Mouse (Mus musculus): ENCODE measurements around the gene Hnrnpab.

Gene Hnrnpab

GRCm38 (mm10) chr11:51606447-51607095 lies at the start of gene Hnrnpab:
TSS of gene Hnrnpab (minus strand) at chr11:51606847.
- peak; percentile 99 for DNase-seq (ENCODE audit: low spot score)

GRCm38 (mm10) chr11:51654891-51655290 lies 48.2 kb upstream of the Hnrnpab start:
- DNase-seq (ENCODE audit: low spot score), result no peak

- no peak for DNase-seq (ENCODE audit: low spot score)
These were observed 47.1 kb upstream of the Hnrnpab start for GRCm38 (mm10) chr11:51653736-51654135.

GRCm38 (mm10) chr11:51652889-51653418 lies 46.3 kb upstream of the Hnrnpab start:
- no peak for DNase-seq (ENCODE audit: low spot score)

GRCm38 (mm10) chr11:51650691-51651515 lies 44.3 kb upstream of the Hnrnpab start, which contains the start of the genes N4bp3 and D930048N14Rik:
TSS of gene N4bp3 (minus strand) at chr11:51650842.
TSS of gene D930048N14Rik (plus strand) at chr11:51650954.
- no peak for DNase-seq (ENCODE audit: low spot score)

- no peak for DNase-seq (ENCODE audit: low spot score)
These were observed 43.6 kb upstream of the Hnrnpab start for GRCm38 (mm10) chr11:51650261-51650660.

- no peak for DNase-seq (ENCODE audit: low spot score)
These were observed 43.2 kb upstream of the Hnrnpab start for GRCm38 (mm10) chr11:51649889-51650199.

- DNase-seq (ENCODE audit: low spot score), result no peak
These were observed 42.7 kb upstream of the Hnrnpab start for GRCm38 (mm10) chr11:51649111-51649888.

GRCm38 (mm10) chr11:51648566-51648965 lies 41.9 kb upstream of the Hnrnpab start:
- DNase-seq (ENCODE audit: low spot score), result no peak

GRCm38 (mm10) chr11:51646751-51647667 lies 40.4 kb upstream of the Hnrnpab start:
- no peak for DNase-seq (ENCODE audit: low spot score)

GRCm38 (mm10) chr11:51646245-51646644 lies 39.6 kb upstream of the Hnrnpab start:
- no peak for DNase-seq (ENCODE audit: low spot score)

- no peak for DNase-seq (ENCODE audit: low spot score)
These were observed 38.6 kb upstream of the Hnrnpab start for GRCm38 (mm10) chr11:51645293-51645692.

GRCm38 (mm10) chr11:51644217-51644616 lies 37.6 kb upstream of the Hnrnpab start:
- DNase-seq (ENCODE audit: low spot score), result no peak

GRCm38 (mm10) chr11:51643761-51644160 lies 37.1 kb upstream of the Hnrnpab start:
- DNase-seq (ENCODE audit: low spot score), result no peak

- DNase-seq (ENCODE audit: low spot score), result no peak
These were observed 36.6 kb upstream of the Hnrnpab start for GRCm38 (mm10) chr11:51643202-51643601.

- DNase-seq (ENCODE audit: low spot score), result no peak
These were observed 34.1 kb upstream of the Hnrnpab start for GRCm38 (mm10) chr11:51640748-51641147.

- DNase-seq (ENCODE audit: low spot score), result no peak
These were observed 31.9 kb upstream of the Hnrnpab start for GRCm38 (mm10) chr11:51638497-51638896.

GRCm38 (mm10) chr11:51637971-51638414 lies 31.3 kb upstream of the Hnrnpab start:
- peak; percentile 46 for DNase-seq (ENCODE audit: low spot score)

- DNase-seq (ENCODE audit: low spot score), result peak; percentile 48
These were observed 29.7 kb upstream of the Hnrnpab start for GRCm38 (mm10) chr11:51636323-51636684.

- peak; percentile 93 for DNase-seq (ENCODE audit: low spot score)
These were observed 29.1 kb upstream of the Hnrnpab start, which contains the start of gene Rmnd5b for GRCm38 (mm10) chr11:51635525-51636322. TSS of gene Rmnd5b (minus strand) at chr11:51635896.
